Mouse (Mus musculus): ENCODE measurements at regions not wholly inside any gene's neighbourhood (a gene's known extent, or its start where the extent isn't known, plus 50 kb on each side); places are given as distances from the start of the nearest gene placed in this dataset.

DNA sequence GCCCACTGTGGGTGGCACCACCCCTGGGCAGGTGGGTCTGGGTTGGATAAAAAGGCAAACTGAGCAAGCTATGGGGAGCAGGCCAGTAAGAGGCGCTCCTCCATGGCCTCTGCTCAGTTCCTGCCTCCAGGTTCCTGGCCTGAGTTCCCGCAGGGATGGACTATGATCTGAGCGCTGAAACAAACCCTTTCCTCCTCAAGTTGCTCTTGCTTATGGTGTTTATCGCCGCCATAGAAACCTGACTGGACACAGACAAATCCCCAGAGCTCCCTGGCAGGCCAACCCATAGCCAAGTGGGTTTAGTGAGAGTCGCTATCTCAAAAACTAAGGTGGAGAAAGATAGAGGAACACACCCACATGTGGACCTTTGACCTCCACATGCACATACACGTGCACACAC lies 67.2 kb upstream of the Ptpn1 start:
- no peak for TF ChIP-seq EP300 (IDR thresholded peaks at IDR 0.05; ENCODE audit: insufficient read depth, low read depth, low read length)
- TF ChIP-seq CTCF (IDR thresholded peaks at IDR 0.05; ENCODE audit: low read depth, low read length), result no peak
- no peak for TF ChIP-seq POLR2A (IDR thresholded peaks at IDR 0.05; ENCODE audit: insufficient read depth, low read length)
- no peaks in the 10 kb centered on the region for H3K4me1 ChIP-seq (ENCODE audit: control insufficient read depth, insufficient read depth, low read length)

DNA sequence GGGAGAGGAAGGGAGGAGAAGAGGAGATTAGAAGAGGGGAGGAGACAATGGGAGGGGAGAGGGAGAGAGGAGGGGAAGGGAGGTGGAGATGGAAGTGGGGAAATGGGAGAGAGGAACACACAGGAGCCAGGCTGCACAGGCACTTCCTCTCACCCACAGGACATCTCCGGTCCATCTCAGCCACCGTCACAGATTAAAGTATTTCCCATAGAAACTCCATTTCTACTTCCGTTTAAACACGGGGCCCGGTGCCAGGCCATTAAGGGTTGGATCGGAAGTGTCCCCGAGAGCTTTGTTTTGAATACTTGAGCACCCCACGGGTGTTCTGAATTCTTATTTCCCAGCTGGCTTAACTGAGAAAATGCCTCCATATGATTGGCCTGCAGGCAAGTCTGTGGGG lies 67.6 kb upstream of the Ptpn1 start:
- Histone ChIP-seq H3K27me3 (ENCODE audit: control insufficient read depth, insufficient read depth, low read length, poor library complexity, severe bottlenecking) (no peaks in the 10 kb centered on the region), H3K27ac (ENCODE audit: insufficient read depth, low read length) (no peak overlapping the region), H3K9ac (ENCODE audit: low read depth, poor library complexity, severe bottlenecking) (no peak overlapping the region), H3K4me1 (ENCODE audit: control insufficient read depth, insufficient read depth, low read length) (no peaks in the 10 kb centered on the region), H3K4me3 (ENCODE audit: low read depth, low read length) (no peak overlapping the region), H3K36me3 (ENCODE audit: control insufficient read depth, insufficient read depth, low read length, poor library complexity, severe bottlenecking) (no peaks in the 10 kb centered on the region), H3K9me3 (replicated peaks; ENCODE audit: control insufficient read depth, insufficient read depth, low read length, poor library complexity, severe bottlenecking) (no peaks in the 10 kb centered on the region)
- TF ChIP-seq POLR2A (IDR thresholded peaks at IDR 0.05; ENCODE audit: insufficient read depth, low read length) (no peak), CTCF (IDR thresholded peaks at IDR 0.05; ENCODE audit: low read depth, low read length) (no peak), EP300 (IDR thresholded peaks at IDR 0.05; ENCODE audit: insufficient read depth, low read depth, low read length) (no peak)

More for the DNA sequence above, 67.2 kb upstream of the Ptpn1 start:
- Histone ChIP-seq H3K9me3 (replicated peaks; ENCODE audit: control insufficient read depth, insufficient read depth, low read length, poor library complexity, severe bottlenecking) (no peaks in the 10 kb centered on the region), H3K27me3 (ENCODE audit: control insufficient read depth, insufficient read depth, low read length, poor library complexity, severe bottlenecking) (no peaks in the 10 kb centered on the region), H3K36me3 (ENCODE audit: control insufficient read depth, insufficient read depth, low read length, poor library complexity, severe bottlenecking) (no peaks in the 10 kb centered on the region), H3K9ac (ENCODE audit: low read depth, poor library complexity, severe bottlenecking) (no peak overlapping the region), H3K4me3 (ENCODE audit: low read depth, low read length) (no peak overlapping the region), H3K27ac (ENCODE audit: insufficient read depth, low read length) (no peak overlapping the region)

DNA sequence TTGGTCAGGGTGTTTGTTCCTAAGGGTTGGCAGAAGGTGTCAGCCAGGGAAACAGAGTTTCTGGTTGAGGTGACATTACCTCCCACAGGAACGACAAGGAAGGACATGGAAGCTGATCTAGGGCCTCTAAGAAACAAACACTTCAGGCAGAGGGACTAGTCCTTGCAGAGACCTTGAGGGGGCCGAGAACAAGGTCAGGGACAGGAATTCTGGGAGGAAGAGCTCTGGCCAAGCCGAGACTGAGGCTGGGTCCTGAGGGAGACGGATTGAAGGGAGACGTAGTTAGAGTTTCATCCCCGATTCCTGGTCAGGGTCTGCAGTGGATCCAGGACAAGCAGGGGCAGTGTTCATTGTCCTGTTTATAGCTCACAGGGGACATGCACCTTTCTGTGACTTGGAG lies 68.2 kb upstream of the Ptpn1 start:
- H3K9ac ChIP-seq (ENCODE audit: low read depth, poor library complexity, severe bottlenecking), result no peak overlapping the region
- TF ChIP-seq POLR2A (IDR thresholded peaks at IDR 0.05; ENCODE audit: insufficient read depth, low read length), result no peak
- TF ChIP-seq EP300 (IDR thresholded peaks at IDR 0.05; ENCODE audit: insufficient read depth, low read depth, low read length), result no peak
- TF ChIP-seq CTCF (IDR thresholded peaks at IDR 0.05; ENCODE audit: low read depth, low read length), result no peak
- H3K4me3 ChIP-seq (ENCODE audit: low read depth, low read length), result no peak overlapping the region
- no peaks in the 10 kb centered on the region for H3K36me3 ChIP-seq (ENCODE audit: control insufficient read depth, insufficient read depth, low read length, poor library complexity, severe bottlenecking)
- H3K4me1 ChIP-seq (ENCODE audit: control insufficient read depth, insufficient read depth, low read length), result no peaks in the 10 kb centered on the region
- no peak overlapping the region for H3K27ac ChIP-seq (ENCODE audit: insufficient read depth, low read length)
- H3K9me3 ChIP-seq (replicated peaks; ENCODE audit: control insufficient read depth, insufficient read depth, low read length, poor library complexity, severe bottlenecking), result no peaks in the 10 kb centered on the region
- H3K27me3 ChIP-seq (ENCODE audit: control insufficient read depth, insufficient read depth, low read length, poor library complexity, severe bottlenecking), result no peaks in the 10 kb centered on the region

DNA sequence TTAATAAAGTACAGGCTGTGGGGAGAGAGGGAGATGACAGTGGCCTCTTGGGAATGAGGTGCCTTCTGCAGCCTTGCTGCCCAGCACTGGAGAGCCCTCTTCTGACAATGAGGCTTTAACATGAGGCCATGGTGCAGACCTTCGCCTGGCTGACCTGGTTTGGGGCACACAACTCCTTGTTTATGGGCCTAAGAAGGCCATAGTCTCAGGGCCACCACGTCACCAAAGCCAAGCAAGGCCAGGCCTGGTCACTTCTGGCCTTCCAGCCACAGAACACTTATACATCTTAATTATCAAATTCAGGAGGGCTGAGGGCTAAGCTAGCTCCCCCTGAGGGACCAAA lies 70.7 kb upstream of the Ptpn1 start:
- H3K9ac ChIP-seq (ENCODE audit: low read depth, poor library complexity, severe bottlenecking), result no peak overlapping the region
- no peaks in the 10 kb centered on the region for H3K36me3 ChIP-seq (ENCODE audit: control insufficient read depth, insufficient read depth, low read length, poor library complexity, severe bottlenecking)
- TF ChIP-seq CTCF (IDR thresholded peaks at IDR 0.05; ENCODE audit: low read depth, low read length), result no peak
- no peak for TF ChIP-seq POLR2A (IDR thresholded peaks at IDR 0.05; ENCODE audit: insufficient read depth, low read length)
- TF ChIP-seq EP300 (IDR thresholded peaks at IDR 0.05; ENCODE audit: insufficient read depth, low read depth, low read length), result no peak
- H3K4me3 ChIP-seq (ENCODE audit: low read depth, low read length), result no peak overlapping the region
- H3K27me3 ChIP-seq (ENCODE audit: control insufficient read depth, insufficient read depth, low read length, poor library complexity, severe bottlenecking), result no peaks in the 10 kb centered on the region
- no peaks in the 10 kb centered on the region for H3K9me3 ChIP-seq (replicated peaks; ENCODE audit: control insufficient read depth, insufficient read depth, low read length, poor library complexity, severe bottlenecking)
- no peak overlapping the region for H3K27ac ChIP-seq (ENCODE audit: insufficient read depth, low read length)
- H3K4me1 ChIP-seq (ENCODE audit: control insufficient read depth, insufficient read depth, low read length), result no peaks in the 10 kb centered on the region

DNA sequence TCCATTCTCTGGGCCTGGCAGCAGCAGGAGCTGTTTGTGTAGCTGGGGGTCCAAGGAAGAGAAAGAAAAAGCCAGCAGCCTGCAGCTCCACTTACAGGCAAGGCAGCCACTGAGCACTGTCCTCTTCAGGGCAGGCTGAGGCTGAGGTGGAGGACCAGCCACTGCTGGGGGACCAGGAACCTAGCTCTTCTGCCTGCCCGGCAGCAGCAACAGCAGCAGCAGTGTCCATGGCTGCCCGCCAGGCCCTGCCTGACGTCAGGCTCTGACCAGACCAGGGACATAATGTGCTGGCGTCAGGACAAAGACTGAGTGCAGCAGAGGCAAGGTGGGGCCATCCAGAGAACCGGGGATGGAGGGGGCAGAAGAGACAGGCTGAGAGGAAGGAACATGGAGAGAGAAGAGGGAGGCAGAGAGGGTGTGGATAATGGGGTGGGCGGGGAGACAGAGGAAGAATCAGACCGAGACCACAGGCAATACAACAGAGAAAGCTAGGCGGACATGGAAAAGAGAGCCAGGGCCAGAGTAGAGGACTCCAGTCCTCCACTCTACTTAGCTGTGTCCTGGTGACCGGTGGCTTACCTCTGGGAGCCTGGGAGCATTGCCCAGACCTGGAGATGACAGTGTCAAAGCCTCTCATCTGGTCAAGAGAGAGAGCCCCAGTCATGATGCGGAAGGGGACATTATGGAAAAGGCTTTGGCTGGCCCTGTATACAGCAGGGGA lies 71.2 kb upstream of the Ptpn1 start:
- H3K27me3 ChIP-seq (ENCODE audit: control insufficient read depth, insufficient read depth, low read length, poor library complexity, severe bottlenecking), result no peaks in the 10 kb centered on the region
- H3K9ac ChIP-seq (ENCODE audit: low read depth, poor library complexity, severe bottlenecking), result no peak overlapping the region
- H3K4me3 ChIP-seq (ENCODE audit: low read depth, low read length), result no peak overlapping the region
- no peaks in the 10 kb centered on the region for H3K9me3 ChIP-seq (replicated peaks; ENCODE audit: control insufficient read depth, insufficient read depth, low read length, poor library complexity, severe bottlenecking)
- no peaks in the 10 kb centered on the region for H3K4me1 ChIP-seq (ENCODE audit: control insufficient read depth, insufficient read depth, low read length)
- no peak for TF ChIP-seq EP300 (IDR thresholded peaks at IDR 0.05; ENCODE audit: insufficient read depth, low read depth, low read length)
- TF ChIP-seq CTCF (IDR thresholded peaks at IDR 0.05; ENCODE audit: low read depth, low read length), result no peak
- no peak for TF ChIP-seq POLR2A (IDR thresholded peaks at IDR 0.05; ENCODE audit: insufficient read depth, low read length)
- no peaks in the 10 kb centered on the region for H3K36me3 ChIP-seq (ENCODE audit: control insufficient read depth, insufficient read depth, low read length, poor library complexity, severe bottlenecking)
- no peak overlapping the region for H3K27ac ChIP-seq (ENCODE audit: insufficient read depth, low read length)

DNA sequence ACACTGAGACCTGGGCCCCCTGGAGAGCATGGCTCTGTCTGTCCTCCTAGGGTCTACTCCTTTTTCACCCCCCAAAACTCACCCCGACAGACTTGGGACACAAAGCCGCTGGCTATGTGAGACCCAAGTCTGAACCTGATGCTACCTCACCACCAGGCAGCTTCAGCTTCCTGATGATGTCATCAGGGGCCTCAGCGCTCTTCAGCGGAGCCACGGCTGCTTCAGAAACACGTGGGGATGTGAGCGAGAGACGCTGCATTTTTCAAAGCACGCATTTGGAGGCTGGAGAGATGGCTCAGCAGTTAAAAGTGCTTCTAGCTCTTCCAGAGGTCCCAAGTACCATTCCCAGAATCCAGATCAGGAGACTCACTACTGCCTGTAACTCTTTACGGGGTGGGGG lies 72.3 kb upstream of the Ptpn1 start:
- Histone ChIP-seq H3K9me3 (replicated peaks; ENCODE audit: control insufficient read depth, insufficient read depth, low read length, poor library complexity, severe bottlenecking) (no peaks in the 10 kb centered on the region), H3K9ac (ENCODE audit: low read depth, poor library complexity, severe bottlenecking) (no peak overlapping the region), H3K4me3 (ENCODE audit: low read depth, low read length) (no peak overlapping the region), H3K4me1 (ENCODE audit: control insufficient read depth, insufficient read depth, low read length) (no peaks in the 10 kb centered on the region), H3K36me3 (ENCODE audit: control insufficient read depth, insufficient read depth, low read length, poor library complexity, severe bottlenecking) (no peaks in the 10 kb centered on the region), H3K27ac (ENCODE audit: insufficient read depth, low read length) (no peak overlapping the region), H3K27me3 (ENCODE audit: control insufficient read depth, insufficient read depth, low read length, poor library complexity, severe bottlenecking) (no peaks in the 10 kb centered on the region)
- TF ChIP-seq EP300 (IDR thresholded peaks at IDR 0.05; ENCODE audit: insufficient read depth, low read depth, low read length) (no peak), POLR2A (IDR thresholded peaks at IDR 0.05; ENCODE audit: insufficient read depth, low read length) (no peak), CTCF (IDR thresholded peaks at IDR 0.05; ENCODE audit: low read depth, low read length) (no peak)
